Mouse (Mus musculus): ENCODE measurements at regions not wholly inside any gene's neighbourhood (a gene's known extent, or its start where the extent isn't known, plus 50 kb on each side); places are given as distances from the start of the nearest gene placed in this dataset.

DNA sequence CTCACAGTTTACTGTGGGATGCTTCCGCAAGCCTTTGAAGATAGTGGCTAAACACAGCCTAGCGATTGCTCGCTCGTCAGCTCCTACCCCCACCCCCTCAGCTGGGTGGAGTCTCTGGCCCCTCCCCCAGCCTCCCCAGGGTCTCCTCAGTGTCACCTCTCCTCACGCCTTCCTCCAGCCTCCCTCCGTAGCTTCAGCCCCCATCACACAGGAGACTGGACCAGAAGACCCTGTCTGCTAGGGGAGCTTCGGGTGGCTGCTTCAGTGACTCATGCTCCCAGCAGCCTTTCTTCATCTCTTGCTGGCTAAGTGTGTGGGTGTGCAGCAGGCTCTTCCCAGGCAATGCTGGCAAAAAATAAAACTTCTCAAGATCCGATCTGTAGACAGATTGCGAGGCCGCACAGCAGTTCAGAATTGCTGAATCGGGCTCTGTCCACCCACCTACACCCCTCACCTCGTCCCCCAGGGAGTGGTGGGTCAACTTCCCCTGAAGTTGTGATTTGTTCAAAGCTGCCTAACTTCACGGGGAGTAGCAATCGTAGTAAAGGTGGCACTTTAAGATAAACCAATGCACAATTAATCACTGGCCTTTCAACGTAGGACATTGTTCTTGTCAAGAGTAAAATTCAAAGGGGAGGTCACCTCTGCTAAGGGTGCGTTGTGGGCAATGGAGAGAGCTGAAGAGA, 61.2 kb upstream of the Ankrd28 start:
- peak; percentile 41 to 76 for DNase-seq (ENCODE audit: extremely low spot score in 1 of 2, low spot score in 2 of 2)
- intact Hi-C loops (cut with DNase I) = no loop called here

DNA sequence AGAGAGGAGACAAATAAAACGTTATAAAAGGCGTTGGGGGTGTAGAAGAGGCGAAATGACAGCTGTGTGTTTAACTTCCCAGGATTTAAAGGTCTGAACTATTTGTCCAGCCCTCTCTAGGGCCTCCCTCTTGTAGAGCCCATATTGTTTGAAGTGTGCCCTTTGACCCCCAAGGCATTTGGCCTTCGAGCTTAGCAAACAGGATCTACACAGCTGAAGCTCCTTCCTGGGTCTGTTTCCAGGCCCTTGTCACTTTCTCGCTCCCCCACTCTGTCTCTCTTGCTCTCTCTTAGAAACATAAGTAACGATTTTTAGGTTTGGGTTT, 61.7 kb upstream of the Ankrd28 start:
- intact Hi-C loops (cut with DNase I) = no loop called here
- DNase-seq (ENCODE audit: extremely low spot score in 1 of 2, low spot score in 2 of 2) = peak in 1 of 2 experiments; percentile 37

DNA sequence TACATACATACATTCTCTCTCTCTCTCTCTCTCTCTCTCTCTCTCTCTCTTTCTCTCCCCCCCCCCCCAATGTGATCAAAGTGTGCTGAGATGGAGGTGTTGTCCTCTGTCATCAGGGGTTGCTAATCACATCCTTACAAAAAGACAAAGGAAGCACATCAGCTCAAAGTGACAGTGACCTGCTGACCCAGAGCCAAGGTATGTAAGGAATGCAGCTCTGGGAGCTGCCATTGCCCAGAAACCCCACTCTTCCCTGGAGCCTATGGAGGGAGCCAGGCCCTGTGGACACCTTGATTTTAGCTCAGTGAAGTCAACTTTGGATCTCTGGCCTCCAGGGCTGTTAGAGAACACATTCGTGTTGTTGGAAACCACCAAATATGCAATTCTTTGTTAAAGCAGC, 66.0 kb upstream of the Ankrd28 start:
- DNase-seq (ENCODE audit: extremely low spot score in 1 of 2, low spot score in 2 of 2) = no peak
- intact Hi-C loops (cut with DNase I) = no loop called here

DNA sequence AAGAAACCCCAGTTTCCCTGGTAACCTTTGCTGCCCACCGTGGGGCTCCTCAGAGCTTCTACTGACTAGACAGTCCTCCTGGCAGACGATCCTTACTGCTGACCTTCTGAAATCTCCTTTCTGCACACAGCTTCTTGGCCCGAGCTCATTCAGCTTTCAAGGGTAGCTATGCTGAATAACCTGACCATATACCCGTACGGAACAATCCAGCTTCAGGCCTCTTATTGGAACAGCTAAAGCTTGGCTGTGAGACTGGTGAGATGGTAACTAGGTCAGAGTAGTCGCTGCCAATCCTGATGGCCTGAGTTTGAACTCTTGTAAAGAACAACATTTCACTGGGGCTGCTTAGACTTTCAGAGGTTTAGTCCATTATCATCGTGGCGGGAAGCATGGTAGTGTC, 69.1 kb upstream of the Ankrd28 start:
- DNase-seq (ENCODE audit: extremely low spot score in 1 of 2, low spot score in 2 of 2) = no peak
- intact Hi-C loops (cut with DNase I) = no loop called here

DNA sequence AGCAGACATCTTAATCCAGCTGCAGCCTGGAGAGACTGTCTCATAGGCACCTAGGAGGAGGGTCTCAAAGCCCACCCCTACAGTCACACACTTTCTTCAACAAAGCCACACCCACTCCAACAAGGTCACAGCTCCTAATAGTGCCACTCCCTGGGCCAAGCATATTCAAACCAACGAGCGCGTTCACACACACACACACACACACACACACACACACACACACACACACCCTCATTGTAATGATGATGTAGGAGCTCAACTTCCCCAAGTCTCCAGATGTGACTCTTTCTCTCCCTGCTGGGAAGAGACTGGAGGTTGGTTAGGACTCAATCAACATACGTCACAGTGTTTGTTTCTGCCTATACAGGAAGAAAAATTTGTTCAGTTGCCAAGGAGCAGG, 69.5 kb upstream of the Ankrd28 start:
- DNase-seq (ENCODE audit: extremely low spot score in 1 of 2, low spot score in 2 of 2) = no peak
- intact Hi-C loops (cut with DNase I) = no loop called here

DNA sequence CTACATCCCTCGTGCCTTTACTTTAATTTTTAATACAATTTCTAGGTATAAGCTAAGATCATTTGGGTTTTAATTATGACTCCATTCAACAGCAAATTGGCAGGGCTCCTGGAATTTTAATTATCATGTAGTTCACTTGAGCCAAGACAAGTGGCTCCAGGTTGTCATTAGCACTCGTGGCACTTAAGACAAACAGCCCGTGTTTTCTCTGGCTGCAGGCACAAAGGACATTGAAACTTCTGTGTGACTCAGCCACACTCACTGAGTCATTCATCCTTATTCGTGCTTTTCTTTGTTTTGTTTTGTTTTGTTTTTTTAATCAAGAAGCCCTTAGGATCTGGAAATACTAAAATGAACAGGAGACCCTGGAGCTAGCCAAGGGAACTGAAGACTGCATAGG, 71.5 kb upstream of the Ankrd28 start:
- no peak for DNase-seq (ENCODE audit: extremely low spot score in 1 of 2, low spot score in 2 of 2)
- intact Hi-C loops (cut with DNase I) = no loop called here

DNA sequence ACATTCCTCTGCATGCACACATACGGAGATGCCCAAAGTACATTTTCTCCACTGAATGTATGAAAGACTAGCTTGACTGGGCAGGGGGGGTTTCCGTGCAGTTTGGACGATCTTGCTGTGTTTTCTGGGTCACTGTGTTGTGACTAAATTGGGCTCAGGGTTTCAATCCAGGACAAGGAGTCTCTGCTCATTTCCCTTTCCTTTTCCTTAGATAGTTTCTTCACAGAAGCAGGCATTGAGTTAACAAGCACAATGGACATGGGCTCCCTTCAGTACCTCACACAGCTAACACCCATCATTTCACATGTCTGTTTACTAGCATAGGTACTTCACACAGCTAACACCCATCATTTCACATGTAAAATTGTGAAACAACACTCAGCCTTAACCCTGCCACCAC, 73.2 kb upstream of the Ankrd28 start:
- intact Hi-C loops (cut with DNase I) = no loop called here
- no peak for DNase-seq (ENCODE audit: extremely low spot score in 1 of 2, low spot score in 2 of 2)

DNA sequence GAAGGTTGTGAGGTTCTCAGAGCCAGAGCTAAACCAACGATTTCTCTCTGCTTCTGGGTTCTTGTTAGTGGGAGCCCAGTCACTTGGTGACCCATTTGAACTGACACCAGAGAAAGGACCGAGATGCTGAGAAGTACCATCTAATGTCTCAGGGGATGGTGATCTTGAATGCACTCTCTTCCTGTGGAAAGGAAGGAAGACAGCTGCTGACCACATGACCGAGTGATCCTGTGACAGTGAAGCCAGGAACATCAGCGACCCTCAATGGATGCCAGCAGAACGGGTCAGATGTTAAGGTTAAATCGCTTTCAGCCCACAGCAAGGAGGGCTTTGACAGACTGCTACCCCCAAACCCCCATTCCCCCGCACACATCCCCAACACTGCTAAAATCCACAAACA, 78.1 kb upstream of the Ankrd28 start:
- DNase-seq (ENCODE audit: extremely low spot score in 1 of 2, low spot score in 2 of 2) = no peak
- intact Hi-C loops (cut with DNase I) = no loop called here

DNA sequence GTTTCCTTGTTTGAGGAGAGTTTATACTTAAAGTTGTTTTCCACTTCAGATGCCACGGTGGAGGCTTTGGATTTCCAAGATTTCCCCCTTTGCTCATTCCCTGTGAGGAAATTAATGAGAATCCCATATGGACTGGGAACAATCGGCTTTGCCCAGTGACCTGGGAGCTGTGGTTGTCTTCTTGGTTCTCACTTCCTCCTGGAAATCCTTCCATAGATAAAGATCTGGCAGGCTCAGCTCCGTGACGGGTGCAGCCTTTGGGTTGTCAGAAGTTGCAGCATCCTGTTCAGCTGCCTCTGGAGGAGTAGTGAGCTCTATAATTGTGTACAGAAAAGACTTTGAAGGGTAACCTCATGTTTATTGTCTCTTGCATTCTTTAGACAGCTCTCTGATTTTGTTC, 78.8 kb upstream of the Ankrd28 start:
- intact Hi-C loops (cut with DNase I) = no loop called here
- DNase-seq (ENCODE audit: extremely low spot score in 1 of 2, low spot score in 2 of 2) = peak in 1 of 2 experiments; percentile 31

DNA sequence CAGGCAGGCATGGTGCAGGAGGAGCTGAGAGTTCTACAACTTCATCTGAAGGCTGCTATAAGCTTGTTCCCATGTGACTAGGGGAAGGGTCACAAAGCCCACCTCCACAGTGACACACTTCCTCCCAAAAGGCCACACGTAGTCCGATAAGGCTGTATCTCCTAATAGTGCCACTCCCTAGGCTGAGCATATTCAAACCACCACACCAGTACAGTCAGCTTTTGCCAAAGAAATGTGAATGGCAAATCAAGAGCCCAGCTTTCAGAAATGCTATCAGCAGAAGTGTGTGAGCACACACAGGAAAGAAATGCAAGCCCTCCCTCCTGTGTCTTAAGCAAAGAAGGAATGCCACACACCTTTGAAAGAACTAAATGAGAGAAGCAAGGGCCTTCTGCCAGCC, 80.4 kb upstream of the Ankrd28 start:
- intact Hi-C loops (cut with DNase I) = no loop called here
- DNase-seq (ENCODE audit: extremely low spot score in 1 of 2, low spot score in 2 of 2) = no peak

DNA sequence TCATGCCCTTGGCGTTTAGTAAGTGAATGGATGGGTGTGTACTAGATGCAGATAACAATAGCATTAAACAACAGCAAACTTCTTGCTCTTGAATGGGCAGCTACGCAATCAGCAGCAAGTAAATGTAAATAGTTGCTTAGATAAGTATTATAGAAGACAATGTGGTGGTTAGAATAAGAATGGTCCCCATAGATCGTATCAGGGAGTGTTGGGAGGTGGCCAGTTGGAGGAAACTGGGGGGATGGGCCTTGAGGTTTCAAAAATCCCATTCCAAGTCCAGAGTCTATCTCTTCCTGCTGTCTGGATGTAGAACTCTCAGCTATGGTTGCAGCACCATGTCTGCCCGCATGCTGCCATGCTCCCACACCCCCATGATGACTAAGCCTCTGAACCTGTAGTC, 88.0 kb upstream of the Ankrd28 start:
- intact Hi-C loops (cut with DNase I) = no loop called here
- no peak for DNase-seq (ENCODE audit: extremely low spot score in 1 of 2, low spot score in 2 of 2)

DNA sequence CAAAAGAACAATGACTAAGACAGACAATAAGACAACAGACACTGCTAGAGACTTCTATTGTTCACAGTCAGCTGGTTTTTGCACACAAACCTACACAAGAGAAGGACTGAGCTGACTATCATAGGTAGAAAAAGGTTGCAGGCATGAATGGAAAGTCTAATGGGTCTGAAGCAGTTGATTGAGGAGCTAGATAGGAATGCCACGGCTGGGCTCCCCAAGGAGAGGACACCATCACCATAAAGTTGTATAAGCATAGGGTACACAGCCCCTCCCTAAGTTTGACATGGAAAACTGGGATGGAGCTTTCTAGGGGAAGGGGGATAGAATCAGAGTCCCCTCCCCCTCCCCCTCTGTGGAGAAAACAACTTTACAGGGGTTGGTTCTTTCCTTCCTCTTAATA, 88.5 kb upstream of the Ankrd28 start:
- intact Hi-C loops (cut with DNase I) = no loop called here

DNA sequence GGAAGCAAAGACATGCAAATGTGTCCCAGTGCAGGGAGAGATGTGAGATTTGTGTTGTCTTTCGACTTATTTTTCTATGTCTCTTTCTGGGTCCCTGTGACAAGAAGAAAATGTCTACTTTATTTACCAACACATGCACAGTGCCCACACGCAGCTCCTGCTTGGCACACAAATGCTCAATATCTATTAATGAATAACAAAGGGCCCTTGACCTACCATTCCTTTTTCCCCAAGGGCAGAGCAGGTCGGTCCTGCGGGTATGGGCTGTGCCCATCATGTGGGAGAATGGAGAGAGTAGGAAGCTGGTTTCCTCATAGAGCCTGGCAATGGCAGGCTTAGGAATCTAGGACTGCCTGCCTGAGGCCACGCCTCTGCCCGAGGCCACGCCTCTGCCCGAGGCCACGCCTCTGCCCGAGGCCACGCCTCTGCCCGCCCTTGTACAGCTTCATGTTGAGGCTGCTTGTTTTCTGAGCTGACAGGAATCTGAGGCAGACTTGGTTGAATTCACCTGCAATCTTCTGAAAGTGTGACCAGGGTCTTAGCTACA, 98.8 kb upstream of the Ankrd28 start:
- no peak for DNase-seq (ENCODE audit: extremely low spot score in 1 of 2, low spot score in 2 of 2)
- intact Hi-C loops (cut with DNase I) = no loop called here

More for the DNA sequence above, 88.5 kb upstream of the Ankrd28 start:
- DNase-seq (ENCODE audit: extremely low spot score in 1 of 2, low spot score in 2 of 2) = no peak

DNA sequence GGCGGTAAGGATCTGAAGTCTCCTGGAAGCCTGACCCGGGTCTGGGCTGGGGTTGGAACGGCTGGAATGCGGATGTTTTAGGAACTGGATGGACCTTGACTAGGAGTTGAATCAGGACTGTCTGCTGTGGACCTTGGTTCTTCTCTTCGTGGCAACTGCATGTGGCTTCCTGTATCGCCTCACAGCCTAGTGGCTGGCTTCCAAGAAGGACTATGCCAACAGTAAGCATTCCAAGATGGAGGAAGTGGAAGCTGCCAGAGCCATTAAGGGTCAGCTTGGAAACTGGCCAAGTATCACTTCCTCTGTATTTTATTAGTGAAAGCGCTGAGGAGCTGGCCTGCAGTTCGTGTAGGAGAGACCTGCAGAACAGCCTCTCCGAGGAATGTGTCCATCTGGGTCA, 98.4 kb upstream of the Galnt15 start:
- intact Hi-C loops (cut with DNase I) = loop anchor here (5.0 kb wide), 1 partner anchor 73 kb away; no protein-coding TSS in a partner anchor
- DNase-seq (ENCODE audit: extremely low spot score in 1 of 2, low spot score in 2 of 2) = peak; percentile 59 to 86

DNA sequence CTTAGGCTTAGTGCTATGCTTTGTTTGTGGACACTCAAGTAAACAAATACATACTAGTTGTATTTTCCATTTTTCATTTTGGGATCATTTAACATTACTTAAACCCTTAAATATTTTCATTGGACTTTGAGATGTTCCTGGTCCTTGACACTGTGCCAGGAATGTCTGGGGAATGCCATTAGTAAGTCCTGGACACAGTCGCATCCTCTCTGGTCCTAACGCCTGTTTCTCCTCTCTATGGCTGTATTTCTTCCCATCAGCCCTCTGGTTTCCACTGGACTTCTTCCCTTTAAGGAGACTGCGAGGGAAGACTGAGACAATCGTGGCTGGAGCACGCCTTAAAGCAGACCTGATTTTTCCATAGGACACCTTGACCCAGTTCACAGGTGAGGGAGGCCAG, 96.8 kb upstream of the Galnt15 start:
- no peak for DNase-seq (ENCODE audit: extremely low spot score in 1 of 2, low spot score in 2 of 2)
- intact Hi-C loops (cut with DNase I) = loop anchor here (5.0 kb wide), 1 partner anchor 75 kb away; no protein-coding TSS in a partner anchor

DNA sequence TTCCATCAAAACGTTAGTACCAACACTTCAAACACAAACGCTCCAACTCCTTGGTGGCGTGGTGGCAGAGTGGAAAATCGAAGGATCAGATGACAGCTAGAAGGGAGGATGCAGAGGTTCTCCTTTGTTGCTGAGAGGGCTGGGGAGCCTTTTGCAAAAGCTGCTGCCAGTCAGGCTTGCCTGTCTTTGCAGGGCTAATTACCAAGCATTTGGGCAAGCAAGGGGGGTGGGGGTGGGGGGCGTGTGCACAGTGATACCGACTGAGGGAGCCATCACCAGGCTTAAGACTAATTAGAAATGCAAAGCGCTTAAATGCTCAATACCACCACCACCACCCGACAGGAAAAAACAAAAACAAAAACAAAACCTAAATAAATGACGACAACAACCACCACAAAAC, 95.3 kb upstream of the Galnt15 start:
- DNase-seq (ENCODE audit: extremely low spot score in 1 of 2, low spot score in 2 of 2) = no peak
- intact Hi-C loops (cut with DNase I) = loop anchor here (5.0 kb wide), 1 partner anchor 76 kb away; no protein-coding TSS in a partner anchor

DNA sequence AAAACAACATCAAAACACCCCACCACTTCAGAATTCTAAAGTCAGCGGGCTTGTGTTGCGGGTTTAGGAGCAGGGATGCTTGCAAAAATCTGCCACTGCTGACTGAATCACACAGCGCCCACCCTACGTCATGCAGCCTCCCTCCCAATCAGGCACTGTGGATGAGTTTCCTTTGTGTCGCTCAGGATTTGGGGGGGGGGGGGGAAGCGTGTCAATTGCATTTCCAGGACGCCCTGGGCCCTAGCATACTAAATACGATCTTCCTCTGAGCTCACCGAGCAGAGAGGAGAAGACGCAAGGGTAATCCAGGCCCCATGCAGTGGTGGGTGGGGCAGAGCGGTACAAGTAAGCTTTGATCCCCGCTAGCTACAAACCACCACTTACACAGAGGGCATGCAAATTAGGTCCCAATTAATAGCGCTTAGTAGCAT, 94.9 kb upstream of the Galnt15 start:
- intact Hi-C loops (cut with DNase I) = loop anchor here (5.0 kb wide), 1 partner anchor 77 kb away; no protein-coding TSS in a partner anchor
- peak; percentile 76 to 82 for DNase-seq (ENCODE audit: extremely low spot score in 1 of 2, low spot score in 2 of 2)

DNA sequence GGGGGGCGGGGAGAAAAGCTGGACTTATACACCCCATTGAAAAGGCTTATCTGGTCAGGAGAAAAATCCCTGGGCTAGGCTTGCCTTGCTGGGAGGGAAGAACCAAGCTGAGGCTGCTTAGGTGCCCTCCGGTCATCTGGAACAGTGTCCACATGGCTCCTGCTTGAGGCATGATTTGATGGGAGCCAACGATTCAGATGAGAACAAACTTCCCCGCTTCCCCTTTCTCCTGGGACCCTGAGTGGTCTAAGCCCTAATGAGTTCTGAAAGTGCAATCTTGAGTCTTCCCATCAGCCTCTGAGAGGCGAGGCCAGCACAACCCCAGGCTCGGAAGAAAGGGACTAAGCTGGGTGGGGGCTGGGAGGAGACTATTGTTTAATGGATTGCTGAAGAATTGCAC, 94.5 kb upstream of the Galnt15 start:
- DNase-seq (ENCODE audit: extremely low spot score in 1 of 2, low spot score in 2 of 2) = peak; percentile 13 to 47
- intact Hi-C loops (cut with DNase I) = loop anchor here (5.0 kb wide), 1 partner anchor 77 kb away; no protein-coding TSS in a partner anchor

DNA sequence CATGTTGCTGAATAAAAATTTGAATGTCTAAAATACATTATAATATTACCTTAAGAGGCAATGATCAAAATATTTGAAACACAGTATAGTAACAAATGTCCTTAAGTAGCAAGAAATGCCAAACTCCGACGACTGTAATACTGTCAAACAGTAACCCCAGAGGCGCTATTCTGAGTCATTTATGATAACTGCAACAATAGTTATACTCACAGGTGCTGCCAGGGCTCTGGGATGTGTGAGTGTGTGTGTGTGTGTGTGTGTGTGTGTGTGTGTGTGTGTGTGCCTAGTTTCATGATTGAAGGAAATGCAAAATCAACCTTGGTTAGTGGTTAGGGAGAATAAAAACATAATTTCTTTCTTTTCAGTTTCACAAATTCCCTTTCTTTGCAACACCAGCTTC, 94.0 kb upstream of the Galnt15 start:
- DNase-seq (ENCODE audit: extremely low spot score in 1 of 2, low spot score in 2 of 2) = no peak
- intact Hi-C loops (cut with DNase I) = loop anchor here (5.0 kb wide), 1 partner anchor 77 kb away; no protein-coding TSS in a partner anchor

DNA sequence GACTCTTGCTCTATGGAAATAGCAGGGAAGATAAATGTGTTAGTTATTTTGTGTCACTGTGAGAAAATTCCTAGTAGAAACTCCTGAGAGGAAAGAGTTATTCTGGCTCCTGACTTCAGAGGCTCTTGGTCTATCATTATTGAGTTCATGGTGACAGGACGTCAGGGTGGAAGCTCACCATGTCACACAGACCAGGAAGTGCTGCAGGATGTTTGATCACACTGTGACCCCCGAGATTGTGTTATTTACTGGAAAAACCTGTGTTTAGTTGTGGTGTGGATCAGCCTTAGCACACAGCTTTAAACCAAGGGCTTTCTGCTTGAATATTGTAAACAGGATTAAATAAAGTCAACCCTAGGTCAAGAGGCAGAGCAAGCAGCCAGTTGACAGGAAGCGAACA, 93.4 kb upstream of the Galnt15 start:
- DNase-seq (ENCODE audit: extremely low spot score in 1 of 2, low spot score in 2 of 2) = no peak
- intact Hi-C loops (cut with DNase I) = no loop called here

DNA sequence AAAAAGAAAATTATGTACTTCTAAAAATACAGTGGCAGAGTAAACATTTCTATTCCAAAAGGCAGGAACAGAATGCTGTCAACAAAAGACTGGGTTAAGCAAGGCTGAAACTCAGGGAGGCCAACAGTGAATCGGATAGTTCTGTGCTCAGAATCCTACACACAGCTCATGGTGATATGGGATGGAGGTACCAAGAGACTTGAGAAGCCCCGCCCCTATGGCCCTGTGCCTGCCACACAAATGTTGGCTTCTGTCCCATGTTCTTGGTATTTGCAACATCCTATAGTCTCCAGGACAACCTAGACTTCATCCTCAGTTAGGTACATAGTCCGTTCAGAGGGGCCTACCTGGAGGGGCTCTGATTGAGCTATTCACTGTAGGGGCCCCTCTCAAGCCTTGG, 92.2 kb upstream of the Galnt15 start:
- no peak for DNase-seq (ENCODE audit: extremely low spot score in 1 of 2, low spot score in 2 of 2)
- intact Hi-C loops (cut with DNase I) = no loop called here
